25 mouse cellular contexts compared by ENCODE assay signal in the genomic region with DNA sequence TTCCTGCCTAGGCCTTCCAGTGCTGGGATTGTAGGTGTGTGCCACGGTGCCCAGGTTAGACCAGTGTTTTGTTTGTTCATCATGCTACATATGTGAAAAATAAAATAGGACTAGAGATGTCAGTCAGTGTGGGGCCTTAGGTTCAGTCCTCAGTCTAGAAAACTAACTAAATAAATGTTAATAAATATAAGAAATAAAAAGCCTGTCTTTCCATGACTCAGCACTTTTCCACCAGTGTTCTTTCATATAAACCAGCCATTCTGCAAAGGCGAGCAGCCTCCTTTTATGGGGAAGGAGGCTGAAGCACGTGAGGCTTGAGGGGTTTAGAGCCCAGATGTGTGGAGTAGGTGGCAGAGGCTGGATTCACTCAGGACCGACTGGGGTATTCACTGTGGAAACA. TPM values are rescaled to one million over a fixed set of nuclear protein-coding genes. Genes with fewer than 3 reads are reported as not detected.
A peak's percentile ranks its signal among the peaks of the same experiment; 100 is the strongest.
DNase-seq lines count a peak whose midpoint lies in the region; ATAC-seq and TF ChIP-seq lines count a peak whose summit lies in the region.
"Had no signal": no experiment of that assay in that cellular context is flagged by ENCODE, and none has a peak within 500 bp of the region (broad histone marks: within the 10 kb centered on the region; RNA-seq: fewer than 3 reads in every experiment).

No protein-coding gene starts in this region.

- no peaks in the 10 kb centered on the region for H3K27me3 ChIP-seq in forebrain, embryonic 12.5 days
- H3K27me3 ChIP-seq in forebrain, embryonic 16.5 days (replicated peaks; ENCODE audit: control insufficient read depth, insufficient read depth, low read length): no peaks in the 10 kb centered on the region
- no peaks in the 10 kb centered on the region for H3K27me3 ChIP-seq in limb, embryonic 12.5 days
- H3K27me3 ChIP-seq: midbrain, embryonic 13.5 days; neural tube, embryonic 12.5 days had no signal

- no peak overlapping the region for H3K9ac ChIP-seq in forebrain, embryonic 12.5 days
- no peak overlapping the region for H3K9ac ChIP-seq in forebrain, embryonic 16.5 days (replicated peaks; ENCODE audit: low read depth, low read length)
- H3K9ac ChIP-seq in limb, embryonic 12.5 days (replicated peaks): no peak overlapping the region
- H3K9ac ChIP-seq: midbrain, embryonic 13.5 days; neural tube, embryonic 12.5 days had no signal

- H3K4me2 ChIP-seq in forebrain, embryonic 12.5 days: no peak overlapping the region
- H3K4me2 ChIP-seq in forebrain, embryonic 16.5 days (ENCODE audit: low read length): no peak overlapping the region
- H3K4me2 ChIP-seq in limb, embryonic 12.5 days: no peak overlapping the region
- H3K4me2 ChIP-seq: heart, embryonic 11.5 days; liver, embryonic 11.5 days; midbrain, embryonic 13.5 days; neural tube, embryonic 12.5 days had no signal

- no peaks in the 10 kb centered on the region for H3K9me3 ChIP-seq in forebrain, embryonic 12.5 days
- H3K9me3 ChIP-seq in forebrain, embryonic 16.5 days (ENCODE audit: control insufficient read depth, low read length): no peaks in the 10 kb centered on the region
- no peaks in the 10 kb centered on the region for H3K9me3 ChIP-seq in limb, embryonic 12.5 days
- H3K9me3 ChIP-seq: midbrain, embryonic 13.5 days; neural tube, embryonic 12.5 days had no signal

- TF ChIP-seq POLR2A in bone marrow macrophage, adult 2 months (IDR thresholded peaks at IDR 0.05; ENCODE audit: borderline replicate concordance, low read depth, low read length): no peak

- H3K4me1 ChIP-seq in forebrain, embryonic 12.5 days: peaks cover 41% of the 10 kb centered on the region
- peaks cover 35% of the 10 kb centered on the region for H3K4me1 ChIP-seq in forebrain, embryonic 16.5 days (replicated peaks; ENCODE audit: control insufficient read depth, insufficient read depth, low read length)
- H3K4me1 ChIP-seq in bone marrow macrophage, adult 2 months (ENCODE audit: control insufficient read depth, insufficient read depth, low read length): peaks cover 16% of the 10 kb centered on the region
- H3K4me1 ChIP-seq in limb, embryonic 12.5 days (replicated peaks): peaks cover 55% of the 10 kb centered on the region

- intact Hi-C loops in left cerebral cortex, postnatal 10 days (cut with DNase I): no loop called here

- DNase-seq in layer of hippocampus, adult 2 months (ENCODE audit: low spot score in 2 of 2): no peak
- DNase-seq in layer of hippocampus, adult 9-11 months: no peak
- no peak for DNase-seq in left cerebral cortex, postnatal 10 days (ENCODE audit: extremely low spot score in 1 of 2, low spot score in 2 of 2)
- no peak for DNase-seq in urinary bladder, adult 2 months (ENCODE audit: low spot score)
- DNase-seq: adrenal gland, adult 8-10 months; cerebellum, adult 9-10 months; kidney, adult 18-20 months; left cerebral cortex, postnatal 4 days; lung, adult 18-20 months; retina, postnatal 1 day; right cerebral cortex, postnatal 25 days; spleen, adult 18-20 months; thymus, adult 18-20 months; thymus, postnatal 36 days had no signal

- peaks cover 50% of the 10 kb centered on the region for H3K36me3 ChIP-seq in forebrain, embryonic 12.5 days (replicated peaks)
- H3K36me3 ChIP-seq in forebrain, embryonic 16.5 days (ENCODE audit: control insufficient read depth, insufficient read depth): no peaks in the 10 kb centered on the region
- peaks cover 68% of the 10 kb centered on the region for H3K36me3 ChIP-seq in limb, embryonic 12.5 days
- H3K36me3 ChIP-seq: G1E had no signal

- H3K4me3 ChIP-seq in forebrain, embryonic 12.5 days (replicated peaks): no peak overlapping the region
- H3K4me3 ChIP-seq in forebrain, embryonic 16.5 days (replicated peaks; ENCODE audit: low read length): no peak overlapping the region
- H3K4me3 ChIP-seq in layer of hippocampus, adult 2 months: no peak overlapping the region
- no peak overlapping the region for H3K4me3 ChIP-seq in bone marrow macrophage, adult 2 months (ENCODE audit: insufficient read depth, low read length)
- H3K4me3 ChIP-seq in limb, embryonic 12.5 days (replicated peaks): no peak overlapping the region
- H3K4me3 ChIP-seq: left cerebral cortex, adult 2 months; midbrain, embryonic 13.5 days; neural tube, embryonic 12.5 days had no signal

- ATAC-seq in forebrain, embryonic 12.5 days (ENCODE audit: low FRiP score): no peak
- ATAC-seq in forebrain, embryonic 16.5 days: no peak
- no peak for ATAC-seq in limb, embryonic 12.5 days (ENCODE audit: insufficient number of reproducible peaks, insufficient read depth, low FRiP score, low TSS enrichment, low read depth)
- ATAC-seq: hindbrain, postnatal 0 days had no signal

- TF ChIP-seq CTCF in layer of hippocampus, adult 2 months (conservative IDR thresholded peaks at IDR 0.05): no peak
- TF ChIP-seq CTCF in bone marrow macrophage, adult 2 months (IDR thresholded peaks at IDR 0.05; ENCODE audit: low read depth, low read length): no peak

- H3K27ac ChIP-seq in forebrain, embryonic 12.5 days: 0 out of 2 replicates have a peak overlapping the region, but pooled peaks have one; percentile 14
- no peak overlapping the region for H3K27ac ChIP-seq in forebrain, embryonic 16.5 days (ENCODE audit: low read length)
- 0 out of 2 replicates have a peak overlapping the region, but pooled peaks have one; percentile 8 for H3K27ac ChIP-seq in layer of hippocampus, adult 2 months
- peak overlapping the region; percentile 9 for H3K27ac ChIP-seq in bone marrow macrophage, adult 2 months (ENCODE audit: insufficient read depth, low read depth, low read length)
- peak overlapping the region; percentile 88; the same call in 1 of the 2 replicates for H3K27ac ChIP-seq in limb, embryonic 12.5 days
- H3K27ac ChIP-seq: hindbrain, postnatal 0 days; left cerebral cortex, adult 2 months; midbrain, embryonic 13.5 days; neural tube, embryonic 12.5 days had no signal

- WGBS in forebrain, embryonic 12.5 days: 91% methylated on average over 4 of the region's 4 CpGs
- 88% methylated on average over 4 of the region's 4 CpGs for WGBS in forebrain, embryonic 16.5 days
- WGBS in limb, embryonic 12.5 days: 58% methylated on average over 4 of the region's 4 CpGs

RNA-seq across cellular contexts. Expression of gene Plpp3, which starts 50.5 kb away (rescaled TPM):
- 84.9 and 90.4 TPM in 2 replicates for polyA plus RNA-seq in forebrain, embryonic 12.5 days (2016; fragmentation: Nextera tagmentation; extraction: Ambion mirVana)
- 67.7 and 76.8 TPM in 2 replicates for polyA plus RNA-seq in forebrain, embryonic 16.5 days (2015; fragmentation: Nextera tagmentation; extraction: Ambion mirVana)
- 100 to 1,000 TPM; 197 to 198 TPM for total RNA-seq in layer of hippocampus, adult 2 months (2021)
- 0.43 and 0.58 TPM in 2 replicates for polyA plus RNA-seq in bone marrow macrophage, adult 2 months (2012; ENCODE audit: insufficient read depth, insufficient read length, missing spikeins)
- 96.0 and 110 TPM in 2 replicates for polyA plus RNA-seq in limb, embryonic 12.5 days (2016; fragmentation: Nextera tagmentation; extraction: Ambion mirVana)
- 100 to 1,000 TPM; 110 to 114 TPM for total RNA-seq in left cerebral cortex, postnatal 10 days (2021)
- polyA plus RNA-seq in urinary bladder, adult 2 months (2012; rRNA removed): 165 and 174 TPM in 2 replicates
- total RNA-seq: G1E had no signal
- polyA plus RNA-seq: G1E had no signal

Comparison
In these comparisons a context has a peak if more than half of its experiments do, and no peak if none do; other contexts are left out.
1. RNA of gene Plpp3, which starts 50.5 kb away (polyA plus RNA-seq): 165 to 174 TPM in urinary bladder, adult 2 months, 96.0 to 110 TPM in limb, embryonic 12.5 days, 84.9 to 90.4 TPM in forebrain, embryonic 12.5 days and 67.7 to 76.8 TPM in forebrain, embryonic 16.5 days; 0.43 to 0.58 TPM in bone marrow macrophage, adult 2 months; every median in the first group is over 10 times any median in the second.